Mouse (Mus musculus) left cerebral cortex, postnatal 36 days (tissue): ENCODE measurements at regions not wholly inside any gene's neighbourhood (a gene's known extent, or its start where the extent isn't known, plus 50 kb on each side); places are given as distances from the start of the nearest gene placed in this dataset.

Source experiments
- DNase-seq, 2 experiments: peaks; one replicate each; pipeline ENCODE4 v3.0.0; 2021 to 2022; ENCODE audit warnings: low spot score in 2 of 2, mixed read lengths in 1 of 2
- intact Hi-C: fragments of 180-260 bp; cut with DNase I; formaldehyde crosslinking; loops from one replicate; pipeline ENCODE4 v1.15.1; 2025

GRCm38 (mm10) chr4:89372631-89373030, 61.8 kb upstream of the Cdkn2b start:
- intact Hi-C loops: no loop called here
- DNase-seq: no peak

GRCm38 (mm10) chr4:89368850-89369524, 58.1 kb upstream of the Cdkn2b start:
- DNase-seq: no peak
- intact Hi-C loops: no loop called here

- intact Hi-C loops: no loop called here
- no peak for DNase-seq
Measured at GRCm38 (mm10) chr4:89366581-89367141, 55.8 kb upstream of the Cdkn2b start.

DNA sequence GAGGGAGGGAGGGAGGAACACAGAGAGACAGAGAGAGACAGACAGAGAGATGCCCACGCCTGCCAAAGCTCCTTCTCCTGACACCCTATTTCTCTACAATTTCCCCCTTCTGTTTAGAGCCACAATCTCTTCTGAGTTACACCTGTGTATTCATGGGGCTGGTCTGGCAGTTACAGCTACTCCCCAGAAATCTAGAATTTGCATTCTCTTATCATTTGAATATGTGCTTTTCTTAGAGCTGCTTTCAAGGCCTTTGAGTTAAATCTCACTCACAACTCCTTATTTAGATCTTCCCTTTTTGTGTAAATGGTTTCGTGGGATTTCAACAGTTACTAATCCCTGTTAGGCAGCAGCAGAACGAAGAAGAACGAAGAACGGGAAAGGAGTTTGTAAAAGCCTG, 55.0 kb upstream of the Cdkn2b start:
- no peak for DNase-seq
- intact Hi-C loops: no loop called here

DNA sequence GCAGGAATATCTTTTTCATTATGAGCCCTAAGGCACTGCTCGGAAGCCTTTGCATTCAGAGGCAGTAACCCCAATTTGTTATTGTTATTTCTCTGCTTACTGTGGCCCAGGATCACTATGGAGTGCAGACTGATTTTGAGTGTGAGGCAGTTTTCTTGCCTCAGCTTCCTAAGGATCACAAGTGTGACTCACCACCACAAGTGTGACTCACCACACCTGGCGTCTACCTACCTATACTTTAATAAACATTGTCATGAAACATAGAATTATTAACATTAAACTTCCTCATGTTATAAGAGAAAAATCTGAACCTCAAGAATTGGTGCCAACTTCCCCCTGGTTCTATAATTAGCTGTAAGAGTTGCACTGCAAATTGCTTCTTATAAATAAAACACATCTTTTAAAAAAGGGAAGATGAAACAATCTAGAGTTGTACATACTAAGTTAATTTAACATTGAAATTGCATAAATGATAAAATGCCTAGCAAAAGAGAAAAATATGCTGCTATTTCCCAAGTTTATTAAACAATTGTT, 52.4 kb upstream of the Cdkn2b start:
- intact Hi-C loops: no loop called here
- DNase-seq: no peak

DNA sequence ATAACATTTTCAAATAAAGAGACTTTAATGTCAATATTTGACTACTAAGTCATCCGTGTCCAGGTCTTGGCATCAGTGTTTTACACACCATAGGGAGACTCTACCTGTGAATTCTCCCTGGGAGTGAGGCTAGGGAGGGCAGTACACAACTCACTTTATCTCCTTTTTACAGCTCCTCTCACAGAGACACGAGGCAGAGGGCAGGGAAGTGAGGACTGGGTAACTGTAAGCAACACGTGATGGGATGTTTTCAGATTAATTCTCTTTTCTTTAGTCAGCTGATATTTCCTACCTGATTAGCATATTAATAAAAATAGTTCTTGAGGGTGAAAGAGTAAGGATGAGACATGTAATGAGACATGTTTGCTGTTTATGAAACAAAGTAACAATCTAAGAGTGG, 51.8 kb upstream of the Cdkn2b start:
- DNase-seq: no peak
- intact Hi-C loops: no loop called here

DNA sequence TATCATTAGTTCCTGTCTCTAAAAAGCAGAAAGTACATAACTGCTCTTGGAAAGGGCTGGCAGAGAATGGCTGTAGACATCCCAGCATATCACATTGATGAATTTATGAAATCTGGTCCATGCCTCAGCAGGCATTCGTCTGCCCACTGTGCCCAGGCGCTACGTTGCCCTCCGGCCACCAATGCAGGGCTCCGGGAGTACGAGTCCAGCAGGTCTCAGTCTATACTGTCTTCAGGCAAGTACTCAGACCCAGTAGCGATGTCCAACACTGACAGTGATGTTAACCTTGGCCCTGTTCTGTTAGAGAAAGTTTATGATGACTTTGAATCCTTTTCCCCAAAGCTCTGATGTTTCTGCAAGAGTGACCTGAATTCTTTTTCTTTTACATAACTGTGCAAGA, 50.5 kb upstream of the Cdkn2b start:
- DNase-seq: no peak
- intact Hi-C loops: no loop called here
